Mouse (Mus musculus): ENCODE measurements around the gene Surf1. TPM values are rescaled to one million over a fixed set of nuclear protein-coding genes. Genes with fewer than 3 reads are reported as not detected.
"Not testable (repeated sequence)": the region's sequence is repeated elsewhere in the genome, so short reads cannot be mapped to it uniquely, and the experiment has no call there.

The Surf1 gene
- total RNA-seq, 2 experiments from 2014 or later, result 90.8 to 97.8 TPM

- intact Hi-C loops (cut with DNase I), result loop anchor here (10.0 kb wide), 1 partner anchor 462 kb away; the partner anchor contains the start of gene Sec16a
- DNase-seq (ENCODE audit: extremely low spot score in 1 of 2, low spot score in 2 of 2), result no peak
These were observed 9.9 kb downstream of the Surf1 start for GRCm38 (mm10) chr2:26906431-26906830.

DNA sequence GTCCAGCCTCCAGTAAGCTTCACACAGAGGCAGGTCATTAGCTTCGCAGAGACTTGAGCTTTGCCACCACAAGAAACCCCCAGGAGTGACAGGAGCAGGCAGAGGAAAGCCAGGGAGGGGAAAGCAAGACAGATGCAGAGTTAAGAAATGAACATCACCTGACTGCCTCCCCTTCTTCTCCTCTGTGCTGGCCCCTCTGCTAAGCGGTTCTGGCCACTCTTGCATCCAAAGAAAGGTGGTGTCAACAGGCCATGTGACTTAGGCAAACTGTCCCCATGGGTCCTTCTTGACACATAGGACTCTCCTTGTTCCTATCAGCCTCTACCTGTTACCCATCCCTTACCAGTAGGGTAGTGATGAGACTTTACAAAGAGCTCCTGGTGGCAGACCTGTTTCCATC, 10.4 kb downstream of the Surf1 start:
- intact Hi-C loops (cut with DNase I), result loop anchor here (10.0 kb wide), 1 partner anchor 461 kb away; the partner anchor contains the start of gene Sec16a
- no peak for DNase-seq (ENCODE audit: extremely low spot score in 1 of 2, low spot score in 2 of 2)

DNA sequence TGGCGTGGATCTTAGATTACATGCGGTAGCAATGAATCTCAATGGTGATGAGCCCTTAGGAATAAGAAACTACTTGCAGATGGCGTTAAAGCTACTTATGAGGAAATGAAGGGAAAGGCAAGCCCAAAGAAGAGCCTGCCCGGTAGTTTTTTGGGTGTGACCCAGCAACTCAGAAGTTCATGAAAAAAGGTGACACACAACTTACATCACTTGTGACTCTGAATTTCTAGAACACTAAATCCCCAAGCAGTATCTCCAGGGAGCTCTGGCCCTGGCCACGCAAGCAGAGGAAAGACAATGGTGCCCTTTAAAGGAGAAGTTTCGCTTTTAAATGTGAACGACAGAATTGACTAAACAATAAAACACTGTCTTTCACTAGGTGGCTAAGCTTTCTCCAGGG, 13.0 kb downstream of the Surf1 start:
- DNase-seq (ENCODE audit: extremely low spot score in 1 of 2, low spot score in 2 of 2), result no peak
- intact Hi-C loops (cut with DNase I), result loop anchor here (5.0 to 10.0 kb wide), 2 partner anchors 261 to 459 kb away; partner anchors contain the start of gene Sec16a

- intact Hi-C loops (cut with DNase I), result loop anchor here (5.0 to 10.0 kb wide), 2 partner anchors 260 to 458 kb away; partner anchors contain the start of gene Sec16a
These were observed 13.7 kb downstream of the Surf1 start, which contains the start of gene Surf6 for GRCm38 (mm10) chr2:26902467-26903220. TSS of gene Surf6 (minus strand) at chr2:26902879.

GRCm38 (mm10) chr2:26901834-26902400, 14.4 kb downstream of the Surf1 start:
- intact Hi-C loops (cut with DNase I), result loop anchor here (5.0 to 10.0 kb wide), 2 partner anchors 260 to 457 kb away; partner anchors contain the start of gene Sec16a
- DNase-seq (ENCODE audit: extremely low spot score in 1 of 2, low spot score in 2 of 2), result no peak

More at GRCm38 (mm10) chr2:26902467-26903220, 13.7 kb downstream of the Surf1 start, which contains the start of gene Surf6:
- peak; percentile 94 to 95 for DNase-seq (ENCODE audit: extremely low spot score in 1 of 2, low spot score in 2 of 2)

DNA sequence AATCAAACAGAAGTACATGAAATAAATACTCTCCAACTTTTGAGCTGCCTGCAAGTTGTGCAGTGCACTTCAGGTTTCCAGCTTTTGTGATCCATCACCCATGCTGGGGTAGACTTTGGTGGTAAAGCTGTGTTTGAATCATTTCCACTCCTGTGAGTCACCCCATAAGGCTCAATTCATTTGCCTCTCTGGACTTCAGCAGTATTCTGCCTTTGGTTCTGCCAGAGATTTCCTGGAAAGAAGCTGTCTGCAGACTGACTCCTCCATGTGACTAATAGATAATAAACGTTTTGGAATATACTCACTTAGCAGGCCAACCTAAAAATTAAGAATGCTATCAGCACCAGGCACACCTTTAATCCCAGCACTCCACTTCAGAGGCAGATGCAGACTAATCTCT, 15.6 kb downstream of the Surf1 start:
- DNase-seq (ENCODE audit: extremely low spot score in 1 of 2, low spot score in 2 of 2), result no peak
- intact Hi-C loops (cut with DNase I), result loop anchor here (5.0 to 10.0 kb wide), 2 partner anchors 258 to 456 kb away; partner anchors contain the start of gene Sec16a

- DNase-seq (ENCODE audit: extremely low spot score in 1 of 2, low spot score in 2 of 2), result no peak
- intact Hi-C loops (cut with DNase I), result no loop called here
These were observed 20.4 kb downstream of the Surf1 start for GRCm38 (mm10) chr2:26895898-26896297.

- intact Hi-C loops (cut with DNase I); DNase-seq (ENCODE audit: extremely low spot score in 1 of 2, low spot score in 2 of 2): not testable (repeated sequence)
These were observed 30.2 kb downstream of the Surf1 start for GRCm38 (mm10) chr2:26886170-26886569.

DNA sequence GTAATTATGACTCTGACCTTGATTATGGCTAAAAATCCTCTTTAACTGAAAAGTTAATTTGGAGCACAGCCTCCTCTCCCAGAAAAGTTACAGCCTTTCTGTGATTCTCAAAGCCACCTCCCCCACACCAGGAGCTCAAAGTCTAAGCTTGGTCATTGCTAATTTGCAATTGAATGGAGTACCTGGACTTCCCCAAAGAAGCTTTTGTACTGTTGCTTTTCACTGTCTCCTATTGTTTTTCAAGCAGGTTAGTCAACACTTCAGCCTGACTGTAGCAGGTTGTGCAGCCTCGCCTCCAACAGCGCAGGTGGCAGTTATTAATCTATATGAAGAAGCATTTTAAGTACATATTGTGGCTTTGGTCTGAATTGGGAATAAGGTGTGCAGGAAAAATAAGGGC, 30.8 kb downstream of the Surf1 start:
- intact Hi-C loops (cut with DNase I); DNase-seq (ENCODE audit: extremely low spot score in 1 of 2, low spot score in 2 of 2): not testable (repeated sequence)

GRCm38 (mm10) chr2:26878571-26878970, 37.8 kb downstream of the Surf1 start:
- intact Hi-C loops (cut with DNase I), result no loop called here

DNA sequence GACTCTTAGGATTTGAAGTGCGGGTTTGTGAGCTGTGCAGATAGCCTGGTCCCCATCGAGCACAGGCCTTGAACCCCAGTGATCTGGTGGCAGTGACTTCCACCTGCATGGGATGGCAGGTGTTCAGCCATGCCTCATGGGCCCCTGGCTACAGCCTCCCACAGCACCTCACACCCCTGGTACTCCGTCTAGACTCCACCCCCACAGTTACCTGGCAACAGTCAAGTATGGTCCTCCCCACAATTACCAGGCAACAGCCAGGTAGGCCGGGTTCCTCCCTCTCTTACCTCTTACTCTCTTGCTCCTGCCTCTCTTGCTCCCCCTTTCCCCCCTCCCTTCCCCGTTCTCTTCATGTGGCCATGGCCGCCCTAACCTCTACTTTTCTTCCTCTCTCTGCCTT, 45.7 kb downstream of the Surf1 start:
- intact Hi-C loops (cut with DNase I), result no loop called here

More at GRCm38 (mm10) chr2:26878571-26878970, 37.8 kb downstream of the Surf1 start:
- DNase-seq (ENCODE audit: extremely low spot score in 1 of 2, low spot score in 2 of 2), result no peak

DNA sequence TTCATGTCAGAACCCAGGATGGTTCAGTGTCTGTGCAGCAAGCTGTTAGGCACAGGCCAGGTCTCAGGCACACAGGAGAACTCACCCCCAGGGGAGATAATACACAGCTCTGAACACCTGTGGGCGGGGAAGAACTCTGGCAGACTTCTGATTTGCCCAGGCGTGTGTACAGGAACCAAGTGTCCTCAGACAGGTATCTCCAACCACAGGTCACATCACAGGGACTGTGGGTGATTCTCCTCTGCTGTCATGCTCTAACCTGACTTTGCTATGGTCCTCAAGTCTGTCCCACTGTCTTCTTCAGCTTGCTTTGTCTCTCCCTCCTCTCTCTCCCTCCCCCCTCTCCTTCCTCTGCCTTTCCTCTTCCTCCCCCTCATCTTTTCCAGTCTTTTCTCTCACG, 51.5 kb downstream of the Surf1 start, which contains the start of gene Abo:
Abo (minus strand) TSS at position 101 of the 400 bp plus-strand sequence.
- intact Hi-C loops (cut with DNase I), result no loop called here

More for the DNA sequence above, 45.7 kb downstream of the Surf1 start:
- DNase-seq (ENCODE audit: extremely low spot score in 1 of 2, low spot score in 2 of 2), result no peak

More for the DNA sequence above, 51.5 kb downstream of the Surf1 start, which contains the start of gene Abo:
- DNase-seq (ENCODE audit: extremely low spot score in 1 of 2, low spot score in 2 of 2), result no peak

Other genes starting within 250 kb of the Surf1 start
- gene Lcn4, start 245.2 kb downstream of the Surf1 start, total RNA-seq (2021), result not detected
- not detected for gene Abo, start 51.6 kb downstream of the Surf1 start, total RNA-seq (2021)
- 10 to 100 TPM; 30.9 to 32.0 TPM for gene Surf6, start 13.7 kb downstream of the Surf1 start, total RNA-seq (2021)
- gene Med22, start 5.9 kb downstream of the Surf1 start, total RNA-seq (2021), result 10 to 100 TPM; 44.3 TPM
- gene Rpl7a, start 5.8 kb downstream of the Surf1 start, total RNA-seq (2021), result 100 to 1,000 TPM; 311 to 325 TPM
- gene Surf2, start 163 bp downstream of the Surf1 start, total RNA-seq (2021), result 10 to 100 TPM; 35.2 to 36.0 TPM
- 10 to 100 TPM; 62.4 to 64.2 TPM for gene Surf4, start 17.4 kb upstream of the Surf1 start, total RNA-seq (2021)
- under 1 TPM in 1 of 2 experiments, not detected in 1; 0.41 TPM for gene Stkld1, start 17.5 kb upstream of the Surf1 start, total RNA-seq (2021)
- 10 to 100 TPM; 48.4 to 53.5 TPM for gene Rexo4, start 47.9 kb upstream of the Surf1 start, total RNA-seq (2021)
- 1 to 10 TPM in 1 of 2 experiments, under 1 TPM in 1; 0.24 to 1.7 TPM for gene Adamts13, start 56.9 kb upstream of the Surf1 start, total RNA-seq (2021)
- gene Cacfd1, start 93.4 kb upstream of the Surf1 start, total RNA-seq (2021), result 10 to 100 TPM; 58.1 to 67.4 TPM
- gene Slc2a6, start 111.5 kb upstream of the Surf1 start, total RNA-seq (2021), result 10 to 100 TPM; 42.2 to 43.7 TPM
- gene Mymk, start 155.6 kb upstream of the Surf1 start, total RNA-seq (2021), result under 1 TPM; 0.59 to 0.69 TPM
- gene Adamtsl2, start 162.8 kb upstream of the Surf1 start, total RNA-seq (2021), result 10 to 100 TPM; 24.7 to 30.6 TPM
- gene Fam163b, start 226.0 kb upstream of the Surf1 start, total RNA-seq (2021), result 100 to 1,000 TPM; 143 to 149 TPM
- 1 to 10 TPM; 1.4 TPM for gene Dbh, start 248.7 kb upstream of the Surf1 start, total RNA-seq (2021)